Mouse (Mus musculus): ENCODE measurements around the gene Gm20696. TPM values are rescaled to one million over a fixed set of nuclear protein-coding genes. Genes with fewer than 3 reads are reported as not detected.

Gm20696 gene
- polyA plus RNA-seq, 1 experiment from 2014 or later, result 1.4 TPM

DNA sequence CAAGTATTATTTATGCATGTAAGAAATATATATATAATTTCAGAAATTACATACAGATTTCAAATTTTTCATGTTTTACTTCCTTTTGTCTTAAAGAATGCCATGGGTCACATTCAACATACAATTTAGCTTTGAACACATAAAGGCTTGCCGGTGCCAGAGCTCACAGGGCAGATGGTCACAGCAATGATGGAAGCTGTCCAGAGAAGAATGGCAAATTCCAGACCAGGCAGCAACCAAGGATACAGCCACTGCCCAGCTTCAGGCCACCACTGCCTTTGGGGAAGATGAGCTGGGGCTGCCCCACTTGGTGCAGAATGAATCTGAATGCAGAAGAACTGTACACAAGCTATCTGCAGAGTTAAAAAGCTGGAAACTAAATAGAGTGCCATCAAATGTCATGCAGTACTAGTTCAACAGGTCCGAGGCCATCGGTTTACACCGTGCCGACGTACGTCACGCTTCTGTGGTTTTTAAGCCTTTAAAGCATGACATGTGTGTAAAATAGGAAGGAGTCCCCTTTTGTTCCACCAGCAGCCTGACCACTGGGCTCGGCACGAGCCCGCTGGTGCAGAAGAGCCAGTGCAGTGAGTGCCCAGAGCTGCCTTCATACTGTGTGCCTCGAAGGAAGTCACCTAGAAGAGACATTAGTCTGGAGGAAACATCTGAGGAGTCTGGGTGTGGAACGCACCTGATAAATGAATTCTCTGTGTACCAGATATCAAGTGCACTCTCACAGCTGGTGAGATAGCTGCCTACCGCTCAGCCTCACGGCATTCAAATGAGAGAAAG is 383.5 kb downstream of the Gm20696 start:
- no peak overlapping the region for H3K9ac ChIP-seq (ENCODE audit: low read length)
- no peaks in the 10 kb centered on the region for H3K9me3 ChIP-seq (ENCODE audit: control insufficient read depth, low read length)
- 0 out of 2 replicates have a peak, but pooled peaks cover 2% of the 10 kb centered on the region for H3K4me1 ChIP-seq (replicated peaks; ENCODE audit: control insufficient read depth, insufficient read depth)
- ATAC-seq (ENCODE audit: low FRiP score, low TSS enrichment), result no peak
- TF ChIP-seq EP300 (optimal IDR thresholded peaks at IDR 0.05) (no peak), CTCF (IDR thresholded peaks at IDR 0.05; ENCODE audit: low read depth) (no peak)
- no peak overlapping the region for H3K27ac ChIP-seq (replicated peaks)
- H3K4me3 ChIP-seq (ENCODE audit: low read depth, low read length), result no peak overlapping the region
- no peaks in the 10 kb centered on the region for H3K27me3 ChIP-seq (ENCODE audit: control insufficient read depth, insufficient read depth, low read length)
- 71% methylated on average over 15 of the region's 15 CpGs for WGBS
- no peaks in the 10 kb centered on the region for H3K36me3 ChIP-seq (ENCODE audit: control insufficient read depth, insufficient read depth, low read length)
- no peak overlapping the region for H3K4me2 ChIP-seq (replicated peaks; ENCODE audit: low read depth)
- no peak for DNase-seq (ENCODE audit: low spot score)

DNA sequence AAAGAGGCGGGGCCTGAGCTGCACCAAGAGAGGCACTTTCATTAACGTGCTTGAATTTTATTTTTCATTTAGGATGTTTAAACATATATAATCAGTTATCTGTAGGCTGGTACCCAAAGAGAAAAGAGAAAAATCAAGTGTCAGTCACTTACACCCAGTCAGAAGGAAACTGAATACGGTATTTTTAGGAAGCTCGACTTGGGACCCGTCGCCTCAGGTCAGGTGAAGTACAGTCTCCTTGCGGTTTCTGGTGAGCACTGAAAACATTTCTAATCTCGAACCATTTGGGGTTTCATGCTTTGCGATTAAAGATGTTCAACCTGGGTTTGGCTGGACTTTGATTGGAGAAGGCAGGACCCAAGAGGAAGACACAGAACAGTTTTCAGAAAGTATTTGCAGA is 385.2 kb downstream of the Gm20696 start:
- no peak for TF ChIP-seq CTCF (IDR thresholded peaks at IDR 0.05; ENCODE audit: low read depth)
- TF ChIP-seq EP300 (optimal IDR thresholded peaks at IDR 0.05), result no peak
- Histone ChIP-seq H3K9ac (ENCODE audit: low read length) (no peak overlapping the region), H3K36me3 (ENCODE audit: control insufficient read depth, insufficient read depth, low read length) (no peaks in the 10 kb centered on the region), H3K27ac (replicated peaks) (no peak overlapping the region), H3K4me1 (replicated peaks; ENCODE audit: control insufficient read depth, insufficient read depth) (0 out of 2 replicates have a peak, but pooled peaks cover 2% of the 10 kb centered on the region), H3K4me2 (replicated peaks; ENCODE audit: low read depth) (no peak overlapping the region), H3K4me3 (ENCODE audit: low read depth, low read length) (no peak overlapping the region), H3K27me3 (ENCODE audit: control insufficient read depth, insufficient read depth, low read length) (no peaks in the 10 kb centered on the region), H3K9me3 (ENCODE audit: control insufficient read depth, low read length) (no peaks in the 10 kb centered on the region)
- DNase-seq (ENCODE audit: low spot score) (no peak), ATAC-seq (ENCODE audit: low FRiP score, low TSS enrichment) (no peak)
- 90% methylated on average over 9 of the region's 9 CpGs for WGBS

DNA sequence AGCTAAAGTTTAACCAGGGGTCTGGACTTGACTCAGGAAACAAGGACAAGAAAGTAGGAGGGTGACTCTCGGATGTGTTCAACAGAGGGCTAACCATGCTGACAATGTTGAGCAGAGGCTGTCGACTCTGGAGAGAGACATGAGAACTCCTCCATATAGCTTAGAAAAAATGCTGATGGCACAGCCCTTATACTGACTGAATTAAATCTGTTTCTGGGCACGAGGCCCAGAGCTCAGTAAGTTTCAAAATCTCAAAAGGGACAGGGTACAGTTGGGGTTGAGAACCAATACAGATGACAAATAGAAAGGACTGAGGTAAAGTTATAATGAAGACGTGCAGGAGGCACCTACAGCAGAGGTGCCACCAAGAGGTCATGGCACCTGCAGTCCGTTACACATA is 386.0 kb downstream of the Gm20696 start:
- Histone ChIP-seq H3K27ac (replicated peaks) (no peak overlapping the region), H3K9ac (ENCODE audit: low read length) (no peak overlapping the region), H3K4me3 (ENCODE audit: low read depth, low read length) (no peak overlapping the region), H3K4me2 (replicated peaks; ENCODE audit: low read depth) (no peak overlapping the region), H3K9me3 (ENCODE audit: control insufficient read depth, low read length) (no peaks in the 10 kb centered on the region), H3K27me3 (ENCODE audit: control insufficient read depth, insufficient read depth, low read length) (no peaks in the 10 kb centered on the region), H3K36me3 (ENCODE audit: control insufficient read depth, insufficient read depth, low read length) (no peaks in the 10 kb centered on the region), H3K4me1 (replicated peaks; ENCODE audit: control insufficient read depth, insufficient read depth) (0 out of 2 replicates have a peak, but pooled peaks cover 2% of the 10 kb centered on the region)
- 49% methylated on average over 5 of the region's 5 CpGs for WGBS
- ATAC-seq (ENCODE audit: low FRiP score, low TSS enrichment), result no peak
- DNase-seq (ENCODE audit: low spot score), result no peak
- TF ChIP-seq CTCF (IDR thresholded peaks at IDR 0.05; ENCODE audit: low read depth) (no peak), EP300 (optimal IDR thresholded peaks at IDR 0.05) (no peak)

DNA sequence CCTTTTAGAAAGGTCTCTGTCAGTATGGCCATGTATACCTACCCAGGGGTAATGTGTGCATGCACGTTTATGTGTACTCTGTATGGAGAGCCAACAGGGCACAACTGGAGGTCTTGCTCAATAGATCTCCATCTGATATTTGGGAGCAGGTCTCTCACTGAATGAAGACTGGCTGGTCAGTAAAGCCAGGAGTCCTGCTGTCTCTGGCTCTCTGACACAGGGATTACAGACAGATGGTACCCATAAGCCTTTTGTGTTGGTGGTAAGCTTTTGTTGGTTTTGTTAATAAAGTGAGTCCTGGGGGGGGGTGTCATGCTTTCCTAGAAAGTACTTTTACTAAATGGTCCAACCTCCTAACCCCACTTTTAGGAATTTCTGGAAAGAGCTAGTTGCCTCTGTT is 389.3 kb downstream of the Gm20696 start:
- Histone ChIP-seq H3K27me3 (ENCODE audit: control insufficient read depth, insufficient read depth, low read length) (no peaks in the 10 kb centered on the region), H3K4me2 (replicated peaks; ENCODE audit: low read depth) (no peak overlapping the region), H3K9me3 (ENCODE audit: control insufficient read depth, low read length) (no peaks in the 10 kb centered on the region), H3K36me3 (ENCODE audit: control insufficient read depth, insufficient read depth, low read length) (no peaks in the 10 kb centered on the region), H3K27ac (replicated peaks) (no peak overlapping the region; the same call in 1 of the 2 replicates), H3K4me1 (replicated peaks; ENCODE audit: control insufficient read depth, insufficient read depth) (no peaks in the 10 kb centered on the region), H3K9ac (ENCODE audit: low read length) (no peak overlapping the region), H3K4me3 (ENCODE audit: low read depth, low read length) (no peak overlapping the region)
- 83% methylated on average over 1 of the region's 1 CpGs for WGBS
- TF ChIP-seq EP300 (optimal IDR thresholded peaks at IDR 0.05) (no peak), CTCF (IDR thresholded peaks at IDR 0.05; ENCODE audit: low read depth) (no peak)
- no peak for DNase-seq (ENCODE audit: low spot score)
- ATAC-seq (ENCODE audit: low FRiP score, low TSS enrichment), result no peak

- no peaks in the 10 kb centered on the region for H3K9me3 ChIP-seq (ENCODE audit: control insufficient read depth, low read length)
- H3K4me3 ChIP-seq (ENCODE audit: low read depth, low read length), result no peak overlapping the region
- TF ChIP-seq CTCF (IDR thresholded peaks at IDR 0.05; ENCODE audit: low read depth), result no peak
- TF ChIP-seq EP300 (optimal IDR thresholded peaks at IDR 0.05), result no peak
- no peak overlapping the region for H3K4me2 ChIP-seq (replicated peaks; ENCODE audit: low read depth)
- DNase-seq (ENCODE audit: low spot score), result no peak
- 40% methylated on average over 7 of the region's 7 CpGs for WGBS
- no peaks in the 10 kb centered on the region for H3K36me3 ChIP-seq (ENCODE audit: control insufficient read depth, insufficient read depth, low read length)
- no peak for ATAC-seq (ENCODE audit: low FRiP score, low TSS enrichment)
- no peaks in the 10 kb centered on the region for H3K4me1 ChIP-seq (replicated peaks; ENCODE audit: control insufficient read depth, insufficient read depth)
- no peaks in the 10 kb centered on the region for H3K27me3 ChIP-seq (ENCODE audit: control insufficient read depth, insufficient read depth, low read length)
- no peak overlapping the region for H3K9ac ChIP-seq (ENCODE audit: low read length)
- H3K27ac ChIP-seq (replicated peaks), result peak overlapping the region; percentile 45; the same call in 1 of the 2 replicates
Measured at GRCm38 (mm10) chr6:99276297-99276653, 390.3 kb downstream of the Gm20696 start.
